Mouse (Mus musculus): ENCODE measurements around the gene Crispld2. TPM values are rescaled to one million over a fixed set of nuclear protein-coding genes. Genes with fewer than 3 reads are reported as not detected.
A peak's percentile ranks its signal among the peaks of the same experiment; 100 is the strongest.

The Crispld2 gene
- polyA plus RNA-seq, 1 experiment, result 2.4 TPM

DNA sequence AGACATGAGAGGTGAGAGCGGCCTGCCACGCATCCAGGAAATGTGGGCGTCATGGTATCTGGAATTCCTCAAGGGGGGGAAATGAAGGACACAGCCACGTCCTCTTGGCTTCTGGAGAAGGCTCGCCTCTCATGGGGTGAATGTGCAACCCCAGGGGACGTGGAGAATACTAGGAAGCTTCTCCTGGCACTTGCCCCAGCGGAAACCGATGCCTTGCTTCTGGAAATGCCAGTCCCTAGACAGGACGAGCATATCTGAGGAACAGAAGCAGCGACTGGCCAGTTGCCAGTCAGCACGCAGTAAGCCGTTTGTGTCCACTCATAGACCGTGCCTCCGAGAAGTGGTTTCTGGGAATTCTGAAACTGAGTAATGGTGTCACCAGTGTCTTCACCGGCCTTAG is 45.0 kb downstream of the Crispld2 start:
- WGBS, result 40% methylated on average over 15 of the region's 15 CpGs
- DNase-seq, result peak in 1 of 2 experiments; percentile 15
- H3K4me3 ChIP-seq (replicated peaks; ENCODE audit: insufficient read depth, low read depth, low read length), result no peak overlapping the region
- H3K27ac ChIP-seq (ENCODE audit: insufficient read depth, low read length), result no peak overlapping the region
- peaks cover 13% of the 10 kb centered on the region for H3K4me1 ChIP-seq (ENCODE audit: control insufficient read depth, insufficient read depth, low read length)
- H3K27me3 ChIP-seq (ENCODE audit: control insufficient read depth, insufficient read depth, low read length), result no peaks in the 10 kb centered on the region
- TF ChIP-seq CTCF (IDR thresholded peaks at IDR 0.05; ENCODE audit: borderline replicate concordance, insufficient read depth, low read depth, low read length) (no peak), POLR2A (IDR thresholded peaks at IDR 0.05; ENCODE audit: borderline replicate concordance, insufficient read depth, low read length) (no peak)

DNA sequence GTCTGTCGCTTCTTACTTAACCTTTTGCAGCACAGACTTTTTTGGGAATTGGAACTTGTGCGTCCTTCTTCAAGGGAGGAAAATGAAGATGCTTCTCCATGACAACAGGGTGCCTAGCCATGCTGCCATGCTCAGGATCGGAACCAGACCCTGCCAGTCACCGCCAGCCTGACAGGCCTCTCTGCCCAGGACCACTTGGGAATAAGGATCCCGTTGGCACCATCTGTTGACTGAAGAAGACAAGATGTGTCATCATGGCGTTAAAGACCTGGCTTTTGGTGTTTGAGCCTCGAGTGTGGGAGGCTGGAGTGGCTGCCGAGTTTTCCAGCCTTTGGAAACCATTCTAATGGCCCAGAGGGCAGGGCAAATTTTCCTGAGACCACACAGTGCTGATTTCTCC is 45.4 kb downstream of the Crispld2 start:
- Histone ChIP-seq H3K27me3 (ENCODE audit: control insufficient read depth, insufficient read depth, low read length) (no peaks in the 10 kb centered on the region), H3K27ac (ENCODE audit: insufficient read depth, low read length) (no peak overlapping the region), H3K4me3 (replicated peaks; ENCODE audit: insufficient read depth, low read depth, low read length) (no peak overlapping the region), H3K4me1 (ENCODE audit: control insufficient read depth, insufficient read depth, low read length) (peaks cover 13% of the 10 kb centered on the region)
- TF ChIP-seq CTCF (IDR thresholded peaks at IDR 0.05; ENCODE audit: borderline replicate concordance, insufficient read depth, low read depth, low read length) (no peak), POLR2A (IDR thresholded peaks at IDR 0.05; ENCODE audit: borderline replicate concordance, insufficient read depth, low read length) (no peak)
- 34% methylated on average over 8 of the region's 8 CpGs for WGBS
- no peak for DNase-seq

DNA sequence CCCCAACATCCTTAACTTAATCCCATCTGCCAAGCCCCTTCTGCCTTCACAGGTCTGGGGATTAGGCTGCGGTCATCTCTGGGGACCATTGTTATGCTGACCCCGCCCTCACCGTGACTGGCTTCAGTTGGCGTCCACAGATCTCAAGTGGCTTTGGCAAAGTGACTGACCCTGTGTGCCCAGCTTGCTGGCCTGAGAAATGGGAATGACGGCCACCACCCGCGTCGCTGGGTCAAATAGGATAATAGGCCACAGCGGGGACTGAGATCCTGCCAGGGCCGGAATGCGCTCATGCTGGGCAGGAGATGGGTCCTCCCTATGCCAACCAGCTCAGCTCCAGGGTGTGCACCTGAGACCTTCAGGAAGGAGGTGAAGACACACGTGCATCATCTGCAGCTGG is 46.5 kb downstream of the Crispld2 start:
- Histone ChIP-seq H3K4me3 (replicated peaks; ENCODE audit: insufficient read depth, low read depth, low read length) (no peak overlapping the region), H3K27me3 (ENCODE audit: control insufficient read depth, insufficient read depth, low read length) (no peaks in the 10 kb centered on the region), H3K4me1 (ENCODE audit: control insufficient read depth, insufficient read depth, low read length) (peaks cover 13% of the 10 kb centered on the region), H3K27ac (ENCODE audit: insufficient read depth, low read length) (no peak overlapping the region)
- DNase-seq, result peak in 1 of 2 experiments; percentile 31
- 50% methylated on average over 12 of the region's 12 CpGs for WGBS
- no peak for TF ChIP-seq CTCF (IDR thresholded peaks at IDR 0.05; ENCODE audit: borderline replicate concordance, insufficient read depth, low read depth, low read length)
- TF ChIP-seq POLR2A (IDR thresholded peaks at IDR 0.05; ENCODE audit: borderline replicate concordance, insufficient read depth, low read length), result no peak

DNA sequence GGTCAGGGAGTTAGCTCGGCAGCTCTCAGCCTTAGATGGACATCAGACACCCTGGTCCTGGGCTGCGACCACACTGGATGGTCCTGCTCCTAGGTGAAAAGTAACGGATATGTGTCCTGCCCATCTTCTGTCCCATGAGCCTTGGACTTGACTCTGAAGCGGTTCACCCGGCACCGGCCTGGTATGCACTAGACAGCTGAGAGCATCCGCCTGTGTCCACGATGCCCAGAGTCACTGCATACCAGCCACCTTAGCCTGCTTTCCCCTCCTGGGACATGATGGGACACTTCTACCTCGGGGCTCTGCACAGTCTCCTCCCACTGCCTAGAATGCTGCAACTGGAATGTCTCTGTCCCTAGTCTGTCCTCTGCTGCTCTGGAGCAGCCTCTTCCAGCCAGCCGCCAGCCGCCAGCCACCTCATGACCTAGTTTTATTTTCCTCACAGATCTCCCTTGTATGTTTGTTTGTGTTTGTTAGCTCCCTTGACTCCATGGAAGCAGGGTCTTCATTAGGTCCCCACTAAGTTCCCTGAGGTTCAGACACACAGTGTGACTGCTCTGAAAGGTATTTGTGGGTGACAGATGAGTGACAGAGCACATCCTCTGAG is 47.2 kb downstream of the Crispld2 start:
- Histone ChIP-seq H3K27me3 (ENCODE audit: control insufficient read depth, insufficient read depth, low read length) (no peaks in the 10 kb centered on the region), H3K4me3 (replicated peaks; ENCODE audit: insufficient read depth, low read depth, low read length) (no peak overlapping the region), H3K4me1 (ENCODE audit: control insufficient read depth, insufficient read depth, low read length) (peaks cover 13% of the 10 kb centered on the region), H3K27ac (ENCODE audit: insufficient read depth, low read length) (no peak overlapping the region)
- 86% methylated on average over 11 of the region's 11 CpGs for WGBS
- TF ChIP-seq CTCF (IDR thresholded peaks at IDR 0.05; ENCODE audit: borderline replicate concordance, insufficient read depth, low read depth, low read length) (no peak), POLR2A (IDR thresholded peaks at IDR 0.05; ENCODE audit: borderline replicate concordance, insufficient read depth, low read length) (no peak)
- no peak for DNase-seq

DNA sequence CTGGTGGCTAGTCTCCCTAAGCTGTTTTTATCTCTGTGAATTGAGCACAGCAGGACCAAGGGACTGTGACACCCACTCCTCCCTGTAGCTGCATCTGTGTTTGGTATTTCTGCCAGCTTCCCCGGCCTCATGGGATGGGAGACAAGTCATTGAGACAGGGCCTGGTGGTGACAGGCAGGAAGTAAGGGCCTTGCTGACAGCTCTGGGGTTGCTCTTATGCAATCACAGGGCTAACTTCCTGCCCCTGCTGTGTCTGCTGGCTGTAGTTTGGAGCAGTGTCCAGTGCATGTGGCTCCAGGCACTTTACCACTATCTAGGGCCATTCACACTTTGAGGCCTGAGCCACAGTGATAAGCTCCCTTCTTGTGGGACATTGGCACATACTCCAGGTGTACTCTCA is 48.6 kb downstream of the Crispld2 start:
- Histone ChIP-seq H3K27me3 (ENCODE audit: control insufficient read depth, insufficient read depth, low read length) (no peaks in the 10 kb centered on the region), H3K4me3 (replicated peaks; ENCODE audit: insufficient read depth, low read depth, low read length) (no peak overlapping the region), H3K4me1 (ENCODE audit: control insufficient read depth, insufficient read depth, low read length) (peaks cover 14% of the 10 kb centered on the region), H3K27ac (ENCODE audit: insufficient read depth, low read length) (no peak overlapping the region)
- 56% methylated on average over 1 of the region's 1 CpGs for WGBS
- DNase-seq, result peak in 1 of 2 experiments; percentile 21
- TF ChIP-seq POLR2A (IDR thresholded peaks at IDR 0.05; ENCODE audit: borderline replicate concordance, insufficient read depth, low read length) (no peak), CTCF (IDR thresholded peaks at IDR 0.05; ENCODE audit: borderline replicate concordance, insufficient read depth, low read depth, low read length) (no peak)

DNA sequence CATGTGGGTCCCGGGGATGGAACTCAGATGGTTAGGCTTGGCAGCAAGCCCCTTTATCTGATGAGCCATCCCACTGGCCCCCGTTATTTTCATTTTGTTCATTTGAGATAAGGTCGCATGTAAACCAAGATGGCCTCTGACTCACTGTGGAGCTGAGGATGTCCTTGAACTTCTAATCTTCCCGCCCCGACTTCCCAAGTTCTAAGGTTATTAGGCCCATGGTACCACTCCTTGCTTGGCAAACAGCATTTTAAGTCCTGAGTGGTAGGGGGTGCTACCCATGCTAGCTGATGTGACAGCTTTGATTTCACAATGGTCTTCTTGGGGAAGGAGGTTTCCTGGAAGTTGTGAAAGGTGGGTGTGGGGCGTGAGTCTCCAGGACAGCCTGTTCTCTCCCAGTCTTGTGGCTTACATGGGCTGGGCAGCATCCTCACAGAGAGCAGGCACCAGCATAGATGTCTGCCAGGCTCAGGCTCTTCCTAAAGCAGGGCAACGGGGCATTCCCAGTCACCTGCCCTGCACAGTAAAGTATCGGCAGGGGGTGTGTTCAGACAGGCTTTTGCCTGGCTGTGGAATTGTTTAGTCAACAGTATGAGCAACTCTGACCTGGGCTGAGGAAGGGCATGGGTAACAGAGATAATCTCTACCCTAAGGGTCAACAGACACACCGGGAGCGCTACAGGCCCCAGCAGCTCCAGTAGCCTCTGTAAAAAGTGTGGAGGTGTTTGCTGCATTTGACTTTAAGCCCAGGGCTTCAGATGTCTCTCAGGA is 50.5 kb downstream of the Crispld2 start:
- H3K27me3 ChIP-seq (ENCODE audit: control insufficient read depth, insufficient read depth, low read length), result no peaks in the 10 kb centered on the region
- no peak for DNase-seq
- H3K4me3 ChIP-seq (replicated peaks; ENCODE audit: insufficient read depth, low read depth, low read length), result no peak overlapping the region
- 89% methylated on average over 10 of the region's 10 CpGs for WGBS
- H3K27ac ChIP-seq (ENCODE audit: insufficient read depth, low read length), result no peak overlapping the region
- H3K4me1 ChIP-seq (ENCODE audit: control insufficient read depth, insufficient read depth, low read length), result peaks cover 21% of the 10 kb centered on the region
- TF ChIP-seq CTCF (IDR thresholded peaks at IDR 0.05; ENCODE audit: borderline replicate concordance, insufficient read depth, low read depth, low read length) (no peak), POLR2A (IDR thresholded peaks at IDR 0.05; ENCODE audit: borderline replicate concordance, insufficient read depth, low read length) (no peak)

DNA sequence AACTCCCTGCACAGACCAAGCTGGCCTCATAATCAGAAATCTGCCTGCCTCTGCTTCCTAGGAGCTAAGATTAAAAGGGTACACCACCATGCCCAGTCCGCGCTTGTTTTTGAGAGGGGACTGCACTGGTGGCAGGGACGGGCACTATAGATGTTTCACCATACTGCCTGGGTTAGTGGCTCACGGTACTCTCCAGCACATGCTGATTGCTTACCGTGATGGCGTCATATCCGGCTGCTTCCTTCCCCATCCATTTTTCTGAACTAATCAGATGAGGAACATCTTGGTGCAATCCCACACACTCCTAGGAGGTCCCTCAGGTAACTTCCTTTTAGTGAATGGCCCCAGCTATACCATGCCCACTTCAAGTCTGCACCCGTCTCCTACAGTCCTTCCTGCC is 52.7 kb downstream of the Crispld2 start:
- H3K4me3 ChIP-seq (replicated peaks; ENCODE audit: insufficient read depth, low read depth, low read length), result no peak overlapping the region
- WGBS, result 96% methylated on average over 8 of the region's 8 CpGs
- H3K4me1 ChIP-seq (ENCODE audit: control insufficient read depth, insufficient read depth, low read length), result peaks cover 12% of the 10 kb centered on the region; the same call in 1 of the 2 replicates
- DNase-seq, result no peak
- H3K27ac ChIP-seq (ENCODE audit: insufficient read depth, low read length), result no peak overlapping the region
- H3K27me3 ChIP-seq (ENCODE audit: control insufficient read depth, insufficient read depth, low read length), result no peaks in the 10 kb centered on the region
- TF ChIP-seq CTCF (IDR thresholded peaks at IDR 0.05; ENCODE audit: borderline replicate concordance, insufficient read depth, low read depth, low read length) (no peak), POLR2A (IDR thresholded peaks at IDR 0.05; ENCODE audit: borderline replicate concordance, insufficient read depth, low read length) (no peak)

DNA sequence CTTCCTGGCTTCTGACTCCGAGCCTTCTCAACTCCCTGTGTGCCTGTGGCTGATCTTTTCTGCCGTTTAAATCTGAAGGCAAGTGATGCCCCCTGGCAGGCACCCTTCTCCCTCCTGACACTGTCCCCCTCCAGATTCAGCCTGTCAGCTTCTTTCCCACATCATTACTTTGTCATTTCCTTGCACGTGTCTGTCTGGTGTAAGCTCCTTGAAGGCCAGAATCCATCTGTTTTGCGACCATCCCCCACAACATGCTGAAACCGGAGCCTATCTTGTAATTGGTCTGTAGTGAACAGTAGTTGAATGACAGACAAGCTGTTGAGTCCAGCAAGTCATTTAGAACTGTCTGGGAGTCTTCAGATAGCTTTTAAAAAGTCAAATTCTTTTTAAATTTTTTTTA is 53.2 kb downstream of the Crispld2 start:
- Histone ChIP-seq H3K27ac (ENCODE audit: insufficient read depth, low read length) (no peak overlapping the region), H3K4me3 (replicated peaks; ENCODE audit: insufficient read depth, low read depth, low read length) (no peak overlapping the region), H3K4me1 (ENCODE audit: control insufficient read depth, insufficient read depth, low read length) (peaks cover 15% of the 10 kb centered on the region; the same call in 1 of the 2 replicates), H3K27me3 (ENCODE audit: control insufficient read depth, insufficient read depth, low read length) (no peaks in the 10 kb centered on the region)
- DNase-seq, result no peak
- no peak for TF ChIP-seq CTCF (IDR thresholded peaks at IDR 0.05; ENCODE audit: borderline replicate concordance, insufficient read depth, low read depth, low read length)
- no peak for TF ChIP-seq POLR2A (IDR thresholded peaks at IDR 0.05; ENCODE audit: borderline replicate concordance, insufficient read depth, low read length)
- WGBS, result 83% methylated on average over 5 of the region's 5 CpGs

Data from cerebellum, adult 2 months (tissue).